Mouse (Mus musculus) left cerebral cortex, postnatal 25 days (tissue): ENCODE results near the gene Igsf21. TPM values are rescaled to one million over a fixed set of nuclear protein-coding genes. Genes with fewer than 3 reads are reported as not detected.
A peak's percentile ranks its signal among the peaks of the same experiment; 100 is the strongest.

Experiments used
- DNase-seq, 2 experiments: peaks; one replicate each; pipeline ENCODE4 v3.0.0; 2022; ENCODE audit warnings: low spot score in 2 of 2, mixed read lengths in 1 of 2
- intact Hi-C: fragments of 180-260 bp; cut with DNase I; formaldehyde crosslinking; loops from one replicate; pipeline ENCODE4 v1.15.1; 2025
- total RNA-seq, 2 experiments: library from RNA; stranded (reverse); gene quantifications; 2 replicates each; pipeline ENCODE4 v1.2.3; 2021

The Igsf21 gene
- total RNA-seq, 2 experiments from 2014 or later: 76.8 to 91.4 TPM

GRCm38 (mm10) chr4:140115756-140116155 lies 130.8 kb downstream of the Igsf21 start:
- intact Hi-C loops: no loop called here
- peak in 1 of 2 experiments; percentile 76 for DNase-seq

DNA sequence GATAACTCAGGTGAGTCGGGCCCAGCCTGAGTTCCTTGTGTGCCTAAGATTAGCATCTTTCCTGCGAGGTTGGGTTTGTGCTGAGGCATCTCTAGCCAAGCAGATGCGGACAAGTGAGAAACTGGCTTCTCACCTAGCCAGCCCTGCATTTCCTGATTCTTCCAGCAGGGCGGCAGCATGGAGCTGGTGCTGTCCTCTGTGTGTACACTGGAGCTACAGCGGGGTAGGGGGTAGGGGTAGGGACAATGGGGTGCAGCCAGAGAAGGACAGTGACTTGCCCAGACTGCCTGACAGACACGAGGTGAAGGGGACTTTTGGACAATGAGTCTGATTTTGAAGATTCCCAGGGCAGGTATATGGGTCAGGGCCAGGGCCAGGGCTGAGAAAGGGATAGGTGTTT lies 131.5 kb downstream of the Igsf21 start:
- intact Hi-C loops: no loop called here

GRCm38 (mm10) chr4:140113690-140114475 lies 132.7 kb downstream of the Igsf21 start:
- intact Hi-C loops: no loop called here
- DNase-seq: no peak

More for the DNA sequence above, 131.5 kb downstream of the Igsf21 start:
- DNase-seq: no peak

DNA sequence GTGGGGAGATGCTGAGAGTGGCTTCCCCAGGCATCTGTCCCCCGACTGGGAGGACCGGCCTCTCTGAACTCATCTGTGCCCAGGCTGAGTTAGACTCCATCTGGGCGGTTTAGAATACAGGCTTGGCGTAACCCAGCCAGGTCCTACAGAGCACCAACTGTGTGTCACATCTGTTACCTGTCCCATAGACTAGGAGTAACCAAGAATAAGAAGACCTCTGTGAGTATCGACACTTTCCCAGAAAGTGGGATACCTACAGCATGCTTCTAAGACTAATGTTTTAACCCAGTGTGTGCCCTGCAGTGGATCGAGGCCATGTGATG lies 137.0 kb downstream of the Igsf21 start:
- intact Hi-C loops: loop anchor here (10.0 kb wide), 1 partner anchor 235 kb away; no protein-coding TSS in a partner anchor
- DNase-seq: no peak

DNA sequence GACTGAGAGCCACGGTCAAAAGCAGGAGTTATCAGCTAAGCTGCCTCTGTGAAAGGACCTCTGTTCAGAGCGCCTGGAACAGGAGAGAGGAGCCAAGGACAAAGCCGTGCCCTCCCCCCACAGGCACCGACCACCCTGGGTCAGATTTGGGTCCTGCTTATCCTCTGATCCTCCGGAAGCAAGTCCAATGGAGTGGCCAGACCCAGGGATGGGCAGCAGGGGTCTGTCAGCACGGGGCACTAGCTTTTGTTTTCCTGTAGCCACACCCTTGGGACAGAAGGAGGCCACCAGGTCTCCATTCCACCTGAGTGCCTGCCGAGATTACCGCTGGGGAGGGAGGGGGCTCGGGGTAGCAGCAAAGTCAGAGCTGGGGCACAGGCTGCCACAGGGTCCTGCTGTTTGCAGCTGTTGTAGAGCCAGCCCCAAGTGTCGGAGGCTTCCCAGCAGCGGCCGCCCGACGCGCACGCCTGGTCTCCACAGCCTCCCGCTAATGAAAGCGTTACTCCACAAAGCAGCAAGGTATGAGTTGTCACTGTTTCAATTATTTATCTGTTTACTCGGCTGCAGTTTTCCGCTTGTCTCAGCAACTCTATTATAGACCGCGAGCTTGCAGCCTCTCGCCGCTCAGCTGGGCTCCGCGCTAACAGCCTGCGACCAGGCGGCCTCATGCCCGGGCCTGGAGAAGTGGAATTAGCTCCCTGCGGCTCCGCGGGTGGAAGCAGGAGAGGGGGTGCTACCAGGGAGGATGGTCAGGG lies 137.5 kb downstream of the Igsf21 start:
- intact Hi-C loops: loop anchor here (10.0 kb wide), 1 partner anchor 234 kb away; no protein-coding TSS in a partner anchor
- no peak for DNase-seq

- intact Hi-C loops: loop anchor here (10.0 kb wide), 1 partner anchor 232 kb away; no protein-coding TSS in a partner anchor
- no peak for DNase-seq
Observed at GRCm38 (mm10) chr4:140107161-140107560, 139.4 kb downstream of the Igsf21 start.

DNA sequence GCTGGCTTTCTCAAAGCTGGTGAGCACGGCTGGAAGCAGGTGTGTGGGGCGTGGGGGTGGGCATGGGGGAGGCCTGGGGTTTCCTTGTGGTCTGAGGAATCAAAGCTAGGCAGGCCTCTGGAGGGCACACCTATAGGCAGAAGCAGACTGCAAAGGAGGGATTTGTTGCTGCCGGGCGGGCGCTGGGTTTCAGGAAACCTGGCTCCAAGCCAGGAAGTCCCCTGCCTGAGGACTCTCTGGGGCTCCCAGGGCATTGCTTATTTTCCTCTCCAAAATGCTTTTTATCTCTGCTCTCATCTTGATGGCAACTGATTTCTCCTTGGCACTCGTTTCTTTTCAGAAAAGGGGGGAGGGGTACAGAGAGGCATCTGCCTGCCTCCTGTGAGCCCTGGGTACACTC lies 141.8 kb downstream of the Igsf21 start:
- no peak for DNase-seq
- intact Hi-C loops: loop anchor here (5.0 to 10.0 kb wide), 3 partner anchors 48 to 230 kb away; partner anchors contain the start of gene Igsf21

- intact Hi-C loops: loop anchor here (5.0 to 10.0 kb wide), 3 partner anchors 49 to 229 kb away; partner anchors contain the start of gene Igsf21
- peak in 1 of 2 experiments; percentile 26 for DNase-seq
Observed at GRCm38 (mm10) chr4:140103341-140104027, 143.1 kb downstream of the Igsf21 start.

DNA sequence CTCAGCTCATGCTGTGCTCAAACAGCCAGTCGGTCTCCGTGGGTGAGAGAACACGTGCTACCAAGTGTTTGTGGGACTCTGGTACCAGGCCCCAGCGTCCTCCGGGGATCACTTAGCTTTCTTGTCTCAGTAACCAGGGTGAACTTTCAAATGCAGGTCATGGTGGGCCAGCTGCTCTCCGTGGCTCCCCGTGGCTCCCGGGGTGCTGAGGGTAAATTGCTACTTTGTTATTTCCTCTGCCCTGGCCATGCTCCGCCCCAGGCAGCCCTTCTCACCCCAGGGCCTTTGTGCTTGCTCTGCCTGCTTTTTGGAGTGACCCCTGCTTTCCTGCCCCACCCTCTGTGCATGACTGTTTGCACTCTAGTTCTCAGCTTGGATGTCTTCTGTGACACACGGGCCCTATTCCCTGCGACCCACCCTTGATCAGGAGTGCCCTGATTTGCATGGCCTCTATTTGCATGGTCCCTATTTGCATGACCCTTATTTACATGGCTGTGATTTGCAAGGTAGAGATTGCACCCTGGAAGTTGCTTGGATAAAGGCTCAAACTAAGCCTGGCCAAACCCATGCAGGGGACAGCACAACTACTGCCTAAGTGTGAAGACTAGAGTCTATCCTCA lies 143.9 kb downstream of the Igsf21 start:
- no peak for DNase-seq
- intact Hi-C loops: loop anchor here (5.0 to 10.0 kb wide), 3 partner anchors 50 to 228 kb away; partner anchors contain the start of gene Igsf21

- peak in 1 of 2 experiments; percentile 19 for DNase-seq
- intact Hi-C loops: loop anchor here (5.0 to 10.0 kb wide), 3 partner anchors 51 to 226 kb away; partner anchors contain the start of gene Igsf21
Observed at GRCm38 (mm10) chr4:140101106-140101505, 145.5 kb downstream of the Igsf21 start.

DNA sequence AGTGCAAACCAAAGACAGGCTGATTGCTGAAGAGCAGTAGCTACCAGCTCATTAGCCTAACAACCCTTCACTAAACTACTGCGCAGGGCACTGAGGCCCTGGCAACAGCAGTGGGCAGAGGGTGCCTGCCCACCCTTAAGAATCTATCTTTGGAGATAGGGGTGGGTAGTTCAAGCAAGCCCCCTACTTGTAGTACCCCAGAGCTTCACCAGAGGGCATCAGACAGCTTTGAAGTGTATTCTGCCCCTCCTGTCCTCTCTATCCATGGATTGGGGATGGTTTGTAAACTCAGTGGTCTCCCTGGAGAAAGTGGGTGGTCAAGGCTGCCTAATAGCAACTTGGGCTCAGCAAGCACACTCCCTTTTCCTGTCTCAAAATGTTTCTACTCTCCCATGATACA lies 146.4 kb downstream of the Igsf21 start:
- DNase-seq: peak; percentile 35 to 58
- intact Hi-C loops: loop anchor here (5.0 to 10.0 kb wide), 3 partner anchors 52 to 225 kb away; partner anchors contain the start of gene Igsf21

- intact Hi-C loops: loop anchor here (5.0 kb wide), 1 partner anchor 446 kb away; no protein-coding TSS in a partner anchor
- DNase-seq: no peak
Observed at GRCm38 (mm10) chr4:140096283-140096682, 150.3 kb downstream of the Igsf21 start.

- no peak for DNase-seq
- intact Hi-C loops: loop anchor here (5.0 kb wide), 1 partner anchor 447 kb away; no protein-coding TSS in a partner anchor
Observed at GRCm38 (mm10) chr4:140094835-140095234, 151.7 kb downstream of the Igsf21 start.

DNA sequence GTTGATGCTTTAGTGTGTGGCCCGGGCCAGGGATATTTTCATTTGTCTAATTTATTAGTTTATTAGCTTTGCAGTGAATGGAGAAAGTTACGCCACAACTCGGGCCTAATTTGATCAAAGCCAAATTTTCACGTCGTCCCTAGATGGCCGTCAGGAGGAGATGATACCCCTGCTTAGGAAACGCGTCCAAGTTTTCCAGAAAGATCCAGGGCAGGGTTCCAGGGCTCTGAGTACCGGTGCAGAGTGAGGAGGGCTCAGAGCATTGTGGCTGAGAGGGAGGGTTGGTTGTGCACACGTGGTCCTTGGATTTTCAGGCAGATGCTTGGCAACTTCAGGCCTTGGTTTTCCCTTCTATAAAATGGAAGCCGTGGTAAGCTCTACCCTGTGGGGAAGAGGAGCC lies 154.2 kb downstream of the Igsf21 start:
- DNase-seq: no peak
- intact Hi-C loops: no loop called here

- intact Hi-C loops: no loop called here
- no peak for DNase-seq
Observed at GRCm38 (mm10) chr4:140091693-140092092, 154.9 kb downstream of the Igsf21 start.

GRCm38 (mm10) chr4:140089676-140090075 lies 156.9 kb downstream of the Igsf21 start:
- intact Hi-C loops: no loop called here
- DNase-seq: no peak

- no peak for DNase-seq
- intact Hi-C loops: no loop called here
Observed at GRCm38 (mm10) chr4:140088711-140089440, 157.7 kb downstream of the Igsf21 start.

DNA sequence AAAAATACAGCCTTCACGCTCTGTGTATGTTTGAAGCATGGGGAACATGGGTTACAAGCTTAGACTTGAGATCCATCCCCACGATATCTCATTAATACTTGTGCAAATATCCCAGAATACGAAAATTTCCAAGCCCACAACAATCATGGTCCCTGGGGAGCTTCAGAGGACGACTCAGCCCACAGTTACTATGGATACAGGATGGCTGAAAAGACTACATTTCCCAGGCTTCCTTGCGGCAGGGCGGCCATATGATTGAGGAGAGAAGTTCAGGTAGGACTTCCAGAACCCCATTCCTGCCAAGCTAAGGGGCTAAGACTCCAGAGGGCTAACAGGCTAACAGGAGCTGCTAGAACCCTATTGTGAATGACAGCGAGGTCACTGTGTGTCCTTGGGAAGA lies 160.4 kb downstream of the Igsf21 start:
- peak; percentile 34 to 44 for DNase-seq
- intact Hi-C loops: no loop called here
